Mouse (Mus musculus): Measurements from ENCODE around the gene Agap2. TPM values are rescaled to one million over a fixed set of nuclear protein-coding genes. Genes with fewer than 3 reads are reported as not detected.

Gene Agap2
- polyA plus RNA-seq (2015; fragmentation: Nextera tagmentation; extraction: Ambion mirVana), result 5.2 and 6.2 TPM in 2 replicates

DNA sequence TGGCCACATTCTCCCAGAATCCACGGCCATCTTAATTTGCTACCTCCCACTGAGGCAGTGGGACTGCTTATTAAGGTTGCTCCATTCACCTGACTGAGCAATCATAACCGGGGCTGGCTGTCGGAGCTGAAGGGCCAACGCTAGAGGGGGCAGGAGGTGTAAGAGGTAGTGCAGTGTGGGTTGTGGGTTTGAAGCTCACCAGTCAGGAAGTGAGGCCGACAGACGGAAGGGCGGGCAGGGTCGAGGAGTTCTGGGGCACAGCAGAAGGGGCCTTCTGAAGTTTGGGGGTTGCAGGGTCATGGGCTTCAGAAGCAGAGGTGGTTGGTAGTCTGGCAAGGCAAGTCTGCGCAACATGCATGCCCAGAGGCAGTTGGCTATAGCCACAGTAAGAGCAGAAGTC is at the start of gene Agap2:
Gene Agap2, plus strand, starts transcription at position 205 of the 400 bp plus-strand sequence.

DNA sequence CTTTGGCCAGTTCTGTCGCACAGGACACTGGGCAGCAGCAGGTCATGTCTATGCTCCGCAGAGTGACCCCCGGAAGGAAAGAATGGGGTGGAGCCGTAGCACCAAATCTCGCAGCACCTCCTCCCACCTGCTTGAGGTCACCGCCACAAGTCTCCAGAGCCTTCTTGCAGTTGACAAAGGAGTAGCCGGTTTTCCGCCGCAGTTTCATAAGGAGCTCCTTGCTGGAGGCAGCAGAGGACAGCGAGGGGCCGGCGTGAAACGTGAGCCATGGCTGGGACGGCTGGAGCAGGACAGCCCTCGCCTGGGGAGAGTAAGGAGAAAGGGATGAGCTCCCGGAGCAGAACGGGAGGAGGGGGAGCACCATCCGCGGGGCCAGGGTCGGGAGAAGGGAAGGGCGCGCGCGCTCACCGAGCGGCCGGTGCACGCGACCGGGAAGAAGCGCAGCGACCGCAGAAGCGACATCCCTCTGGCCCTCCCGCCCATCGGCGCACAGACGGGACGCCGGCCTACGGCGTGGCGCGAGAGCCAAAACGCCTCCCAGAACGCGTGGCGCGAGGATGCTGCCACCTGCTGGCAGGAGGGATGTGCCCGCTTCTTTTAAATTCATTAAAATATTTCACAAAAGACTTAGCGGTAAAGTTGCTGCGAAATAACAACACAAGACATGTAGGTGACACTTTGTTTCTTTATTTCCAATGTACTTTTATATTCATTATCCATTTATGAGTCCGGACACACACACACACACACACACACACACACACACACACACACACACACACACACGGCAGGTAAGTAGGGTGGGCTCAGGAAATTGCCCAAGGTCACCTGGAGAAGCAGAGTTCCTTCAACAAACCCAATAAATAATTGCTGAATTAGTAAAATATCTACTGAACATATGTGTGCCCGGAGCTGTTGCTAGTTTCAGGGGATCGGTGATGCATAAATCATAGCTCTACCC is 44.5 kb upstream of the Agap2 start, which contains the start of gene Tsfm:
Gene Tsfm, minus strand, starts transcription at position 505 of the 961 bp plus-strand sequence.

DNA sequence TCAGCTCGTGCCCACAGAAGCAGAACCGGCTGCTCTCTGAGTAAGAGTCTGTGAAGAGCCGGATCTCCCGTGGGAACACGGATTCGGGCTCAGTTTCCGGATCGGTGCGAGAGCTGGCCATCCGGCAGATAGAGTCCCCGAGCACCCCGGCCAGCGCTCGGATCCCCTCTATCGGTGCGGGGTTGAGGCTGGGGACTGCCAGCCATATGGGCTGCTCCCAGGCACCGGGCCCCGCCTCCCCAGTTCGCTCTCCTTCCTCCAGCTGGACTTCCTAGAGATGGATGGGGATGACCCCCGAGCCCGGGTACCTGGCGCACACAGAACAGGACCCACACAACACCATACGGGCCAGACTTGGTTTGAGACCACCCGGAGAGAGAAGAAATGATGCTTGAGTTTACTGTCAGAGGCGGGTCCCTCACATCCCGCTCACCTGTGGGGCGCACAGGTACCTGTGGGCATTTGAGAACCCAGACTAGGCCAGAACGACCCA is 33.8 kb upstream of the Agap2 start, which contains the start of the genes Mettl1 and Eef1akmt3:
Gene Mettl1, plus strand, starts transcription at position 141 of the 493 bp plus-strand sequence.
Gene Eef1akmt3, minus strand, starts transcription at position 240 of the 493 bp plus-strand sequence.

DNA sequence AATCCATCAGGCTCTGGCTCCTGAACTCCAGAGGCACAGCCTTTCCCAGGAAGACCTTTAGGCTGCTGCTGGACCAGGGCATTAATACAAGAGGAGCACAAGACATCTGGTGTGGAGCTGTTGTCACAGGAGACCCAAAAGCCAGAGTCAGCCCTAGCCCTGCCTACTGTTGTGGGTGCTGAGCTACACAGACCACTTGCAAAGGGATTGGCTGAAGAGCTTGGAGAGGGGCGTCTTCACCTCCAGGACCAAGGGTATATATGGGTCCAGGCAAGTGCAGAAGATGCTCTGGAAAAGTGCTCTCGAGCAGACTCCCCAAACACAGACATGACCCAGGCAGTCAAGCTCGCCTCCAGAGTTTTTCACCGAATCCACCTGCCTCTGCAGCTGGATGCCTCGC is 27.1 kb upstream of the Agap2 start, which contains the start of gene Cyp27b1:
Gene Cyp27b1, plus strand, starts transcription at position 297 of the 400 bp plus-strand sequence.

DNA sequence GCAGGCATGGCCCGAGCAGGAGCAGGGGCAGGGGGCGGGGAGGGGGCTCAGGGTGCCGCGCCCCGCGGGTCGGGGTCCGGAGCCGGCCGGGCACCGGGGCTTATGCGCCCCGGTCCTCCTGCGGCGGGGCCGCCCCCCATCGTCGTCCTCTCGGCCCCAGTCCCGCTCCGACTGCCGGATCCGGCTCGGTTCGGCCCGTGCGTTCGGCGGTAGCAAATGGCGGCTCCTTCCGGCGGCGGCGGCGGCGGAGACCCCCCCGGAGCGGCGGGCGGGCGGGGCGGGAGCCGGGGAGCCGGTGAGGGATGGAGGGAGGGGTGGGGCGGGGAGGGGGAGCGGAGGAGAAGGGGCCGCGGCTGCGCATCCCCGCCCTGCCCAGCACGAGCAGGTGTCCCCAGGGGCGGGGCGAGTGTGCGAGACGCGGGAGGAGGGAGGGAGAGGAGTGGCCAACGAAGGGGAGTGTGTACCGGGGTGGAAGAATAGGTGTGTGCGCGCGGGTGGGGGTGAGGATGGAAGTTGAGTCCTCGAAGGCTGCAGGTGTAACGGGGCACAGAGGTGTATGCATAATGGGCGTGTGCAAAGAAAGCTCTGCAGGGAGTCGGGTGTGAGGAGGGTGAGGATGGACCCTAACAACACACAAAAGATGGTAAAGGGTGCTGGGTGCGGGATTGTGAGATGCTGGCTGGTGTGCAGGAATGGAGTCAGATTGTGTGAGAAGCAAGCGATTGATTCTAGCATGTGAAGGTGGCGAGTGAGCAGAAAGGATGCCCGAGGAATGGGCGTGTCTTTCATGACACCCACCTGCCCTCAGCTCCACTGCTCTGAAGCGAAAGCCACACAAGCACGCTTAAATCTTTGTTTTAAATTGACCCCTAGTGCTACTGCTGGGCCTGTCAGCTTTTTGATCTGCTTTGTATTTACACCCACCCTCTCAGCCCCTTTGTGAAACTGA is 14.8 kb upstream of the Agap2 start, which contains the start of gene March9:
Gene March9, minus strand, starts transcription at position 217 of the 949 bp plus-strand sequence.

DNA sequence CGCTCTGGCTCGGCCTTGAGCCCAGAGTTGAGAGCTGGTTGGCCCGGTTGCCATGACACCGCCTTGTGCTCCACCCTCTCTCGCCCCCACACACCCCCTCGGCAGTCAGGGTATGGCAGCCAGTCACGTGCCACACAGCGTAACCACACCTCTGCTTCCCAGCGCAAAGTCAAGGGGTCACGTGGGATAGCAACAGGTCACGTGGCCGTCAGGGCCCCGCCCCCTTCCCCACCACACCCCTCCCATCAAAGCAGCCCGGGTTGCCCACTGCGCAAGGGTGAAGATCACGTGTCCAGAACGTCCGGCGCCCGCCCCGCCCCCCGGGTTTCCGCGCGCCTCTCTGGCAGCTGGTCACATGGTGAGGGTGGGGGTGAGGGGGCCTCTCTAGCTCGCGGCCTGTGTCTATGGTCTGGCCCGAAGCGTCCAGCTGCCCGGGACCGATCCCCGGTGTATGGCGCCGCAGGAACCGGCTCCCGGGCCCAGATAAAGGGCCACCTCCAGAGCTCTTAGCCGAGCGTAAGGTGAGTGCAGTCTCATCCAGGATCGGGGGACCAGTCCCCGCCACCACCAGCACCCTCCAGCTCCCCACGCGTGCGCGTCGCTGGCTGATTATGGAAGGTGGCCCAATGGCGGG is 11.7 kb upstream of the Agap2 start, which contains the start of gene Cdk4:
Gene Cdk4, plus strand, starts transcription at position 296 of the 634 bp plus-strand sequence.

DNA sequence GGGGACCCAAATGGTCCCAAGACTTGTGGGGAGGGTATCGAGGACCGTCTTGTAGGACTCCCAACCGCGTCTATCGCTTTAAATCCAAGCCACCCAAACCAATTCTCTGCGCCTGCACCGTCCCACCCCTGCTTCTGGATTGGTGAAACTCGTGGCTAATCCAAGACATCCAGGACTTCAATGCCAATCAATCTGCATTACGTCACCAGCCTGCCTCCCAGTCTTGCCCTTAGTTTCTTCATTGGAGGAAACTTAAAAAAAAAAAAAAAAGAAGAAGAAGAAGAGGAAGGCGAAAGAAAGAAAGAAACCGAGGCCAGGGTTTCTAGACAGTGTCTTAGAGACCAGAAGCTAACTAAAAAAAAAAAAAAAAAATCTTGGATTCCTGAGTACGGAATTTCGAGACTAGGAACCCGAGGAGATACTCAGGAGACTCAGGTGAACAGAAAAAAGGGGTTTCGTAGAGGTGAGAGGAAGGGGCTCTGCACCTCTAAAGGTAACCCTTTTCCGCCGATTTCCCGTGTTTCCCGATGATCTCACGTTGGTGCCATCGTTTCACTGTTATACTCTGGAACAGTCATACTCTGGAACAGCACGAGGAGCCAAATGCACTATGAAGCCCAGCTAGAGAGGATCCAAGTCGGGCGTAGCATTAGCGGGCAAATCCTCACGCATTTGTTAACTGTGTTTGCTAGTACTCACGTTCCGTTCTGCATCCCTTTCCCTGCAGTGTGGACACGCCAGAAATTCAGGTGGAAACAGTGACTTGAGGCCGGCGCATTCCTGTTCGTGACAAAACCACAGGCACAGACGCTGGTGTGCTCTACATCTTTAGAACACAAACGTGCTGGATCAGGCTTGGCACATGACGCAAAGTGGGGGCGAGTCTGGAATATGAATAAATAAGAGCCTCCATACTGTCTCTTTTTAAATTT is 4.6 kb upstream of the Agap2 start, which contains the start of gene Tspan31:
Gene Tspan31, minus strand, starts transcription at position 75 of the 932 bp plus-strand sequence.

DNA sequence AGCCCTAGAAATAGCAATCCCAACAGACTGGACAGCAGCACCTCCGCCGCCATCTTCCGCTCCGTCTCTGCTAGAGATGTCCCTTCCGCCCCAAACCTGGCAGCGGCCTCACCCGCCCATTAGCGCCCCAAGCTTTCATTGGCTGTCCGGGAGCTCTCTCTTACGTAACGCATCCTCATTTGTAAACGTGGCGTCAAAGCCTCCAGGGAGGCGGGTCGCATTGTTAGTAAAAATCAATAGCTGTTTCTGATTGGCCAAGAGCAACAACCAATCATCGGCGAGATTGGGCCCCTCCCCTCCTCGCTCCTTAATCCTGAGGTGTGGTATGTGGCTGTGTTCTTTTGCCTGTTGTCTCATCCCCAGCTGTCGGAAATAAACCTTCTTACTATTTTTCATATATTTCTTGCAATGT is 46.0 kb downstream of the Agap2 start, which contains the start of gene Os9:
Gene Os9, minus strand, starts transcription at position 66 of the 412 bp plus-strand sequence.

Other genes with a start within 250 kb of the Agap2 start
- gene Atp23, start 173.9 kb upstream of the Agap2 start, polyA plus RNA-seq (2015; fragmentation: Nextera tagmentation; extraction: Ambion mirVana), result 19.0 and 22.1 TPM in 2 replicates
- gene Ctdsp2, start 96.6 kb upstream of the Agap2 start, polyA plus RNA-seq (2015; fragmentation: Nextera tagmentation; extraction: Ambion mirVana), result 18.3 and 19.0 TPM in 2 replicates
- gene Avil, start 74.6 kb upstream of the Agap2 start, polyA plus RNA-seq (2015; fragmentation: Nextera tagmentation; extraction: Ambion mirVana), result 0.85 and 10.5 TPM in 2 replicates
- gene Tsfm, start 44.4 kb upstream of the Agap2 start, polyA plus RNA-seq (2015; fragmentation: Nextera tagmentation; extraction: Ambion mirVana), result 67.5 and 74.2 TPM in 2 replicates
- 25.1 and 25.4 TPM in 2 replicates for gene Mettl1, start 33.9 kb upstream of the Agap2 start, polyA plus RNA-seq (2015; fragmentation: Nextera tagmentation; extraction: Ambion mirVana)
- gene Eef1akmt3, start 33.8 kb upstream of the Agap2 start, polyA plus RNA-seq (2015; fragmentation: Nextera tagmentation; extraction: Ambion mirVana), result 0.21 and 0.43 TPM in 2 replicates
- gene Cyp27b1, start 27.0 kb upstream of the Agap2 start, polyA plus RNA-seq (2015; fragmentation: Nextera tagmentation; extraction: Ambion mirVana), result 0.22 TPM in 1 of 2 replicates, not detected in the other
- 10.5 and 10.6 TPM in 2 replicates for gene March9, start 15.1 kb upstream of the Agap2 start, polyA plus RNA-seq (2015; fragmentation: Nextera tagmentation; extraction: Ambion mirVana)
- gene Cdk4, start 11.8 kb upstream of the Agap2 start, polyA plus RNA-seq (2015; fragmentation: Nextera tagmentation; extraction: Ambion mirVana), result 374 and 389 TPM in 2 replicates
- gene Tspan31, start 5.0 kb upstream of the Agap2 start, polyA plus RNA-seq (2015; fragmentation: Nextera tagmentation; extraction: Ambion mirVana), result 114 TPM in 2 replicates
- gene Os9, start 45.8 kb downstream of the Agap2 start, polyA plus RNA-seq (2015; fragmentation: Nextera tagmentation; extraction: Ambion mirVana), result 115 and 116 TPM in 2 replicates
- 66.8 and 76.6 TPM in 2 replicates for gene B4galnt1, start 89.9 kb downstream of the Agap2 start, polyA plus RNA-seq (2015; fragmentation: Nextera tagmentation; extraction: Ambion mirVana)
- gene Slc26a10, start 105.4 kb downstream of the Agap2 start, polyA plus RNA-seq (2015; fragmentation: Nextera tagmentation; extraction: Ambion mirVana), result 0.72 and 1.1 TPM in 2 replicates
- 25.7 and 26.8 TPM in 2 replicates for gene Arhgef25, start 114.8 kb downstream of the Agap2 start, polyA plus RNA-seq (2015; fragmentation: Nextera tagmentation; extraction: Ambion mirVana)
- 168 and 199 TPM in 2 replicates for gene Dtx3, start 120.4 kb downstream of the Agap2 start, polyA plus RNA-seq (2015; fragmentation: Nextera tagmentation; extraction: Ambion mirVana)
- gene Pip4k2c, start 136.3 kb downstream of the Agap2 start, polyA plus RNA-seq (2015; fragmentation: Nextera tagmentation; extraction: Ambion mirVana), result 17.1 and 19.0 TPM in 2 replicates
- 102 and 109 TPM in 2 replicates for gene Kif5a, start 188.1 kb downstream of the Agap2 start, polyA plus RNA-seq (2015; fragmentation: Nextera tagmentation; extraction: Ambion mirVana)
- 294 and 319 TPM in 2 replicates for gene Dctn2, start 191.1 kb downstream of the Agap2 start, polyA plus RNA-seq (2015; fragmentation: Nextera tagmentation; extraction: Ambion mirVana)
- 9.4 and 12.3 TPM in 2 replicates for gene Mbd6, start 213.7 kb downstream of the Agap2 start, polyA plus RNA-seq (2015; fragmentation: Nextera tagmentation; extraction: Ambion mirVana)
- 85.2 and 93.5 TPM in 2 replicates for gene Mars, start 236.5 kb downstream of the Agap2 start, polyA plus RNA-seq (2015; fragmentation: Nextera tagmentation; extraction: Ambion mirVana)
- 1.5 and 1.7 TPM in 2 replicates for gene Arhgap9, start 246.7 kb downstream of the Agap2 start, polyA plus RNA-seq (2015; fragmentation: Nextera tagmentation; extraction: Ambion mirVana)